Mouse (Mus musculus) spleen, postnatal 0 days (tissue): ENCODE data around the gene Man2b2. TPM values are rescaled to one million over a fixed set of nuclear protein-coding genes. Genes with fewer than 3 reads are reported as not detected.

ENCODE experiments used
- polyA plus RNA-seq: library from polyadenylated mRNA; unstranded; fragments of >200 nt; fragmentation: Nextera tagmentation; extraction: Ambion mirVana; gene quantifications from 2 replicates; pipeline ENCODE4 v1.2.1, GENCODE M21; 2015

Man2b2 gene
- 10.1 and 14.3 TPM in 2 replicates for polyA plus RNA-seq

GRCm38 (mm10) chr5:36829913-36830879, at the start of gene Man2b2:
Man2b2 (minus strand) TSS chr5:36830653.

DNA sequence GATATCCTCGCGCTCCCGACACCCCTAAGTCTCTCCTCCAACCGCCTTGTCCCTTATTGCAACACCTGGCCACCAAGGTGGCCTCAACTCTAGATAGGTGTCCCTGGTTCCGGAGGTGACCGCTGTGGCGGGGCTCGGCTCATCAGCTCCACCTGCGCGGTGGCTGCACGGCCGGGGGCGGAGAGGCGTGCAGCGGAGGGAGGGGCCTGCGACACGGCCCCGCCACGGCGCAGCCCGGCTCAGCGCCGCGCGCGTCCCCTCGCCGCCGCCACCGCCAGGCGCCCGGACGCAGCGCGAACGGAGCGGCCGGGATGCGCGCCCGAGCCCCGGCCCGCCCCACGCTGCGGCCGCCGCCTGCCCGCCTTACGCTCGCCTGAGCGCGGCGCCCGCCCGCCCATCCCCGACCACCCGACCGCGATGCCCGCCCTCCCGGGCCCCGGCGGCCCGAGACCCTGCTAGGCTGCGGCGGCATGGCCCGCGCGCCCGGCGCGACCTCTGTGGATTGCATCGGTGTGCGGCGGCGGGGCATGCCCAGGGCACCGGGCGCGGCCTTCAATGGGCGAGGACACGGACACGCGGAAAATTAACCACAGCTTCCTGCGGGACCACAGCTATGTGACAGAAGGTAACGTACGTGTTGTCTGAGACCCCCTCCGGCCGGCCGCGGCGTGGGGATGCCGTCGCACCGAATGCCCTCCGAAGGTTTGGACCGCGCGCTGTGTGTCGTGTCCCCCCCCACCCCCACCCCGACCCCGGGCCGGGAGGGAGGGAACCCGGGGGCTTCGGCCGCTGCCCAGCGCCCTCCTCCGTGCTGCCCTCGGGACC, 38.0 kb upstream of the Man2b2 start, which contains the start of gene Ppp2r2c:
Ppp2r2c (plus strand) TSS at position 248 of the 825 bp plus-strand sequence.

DNA sequence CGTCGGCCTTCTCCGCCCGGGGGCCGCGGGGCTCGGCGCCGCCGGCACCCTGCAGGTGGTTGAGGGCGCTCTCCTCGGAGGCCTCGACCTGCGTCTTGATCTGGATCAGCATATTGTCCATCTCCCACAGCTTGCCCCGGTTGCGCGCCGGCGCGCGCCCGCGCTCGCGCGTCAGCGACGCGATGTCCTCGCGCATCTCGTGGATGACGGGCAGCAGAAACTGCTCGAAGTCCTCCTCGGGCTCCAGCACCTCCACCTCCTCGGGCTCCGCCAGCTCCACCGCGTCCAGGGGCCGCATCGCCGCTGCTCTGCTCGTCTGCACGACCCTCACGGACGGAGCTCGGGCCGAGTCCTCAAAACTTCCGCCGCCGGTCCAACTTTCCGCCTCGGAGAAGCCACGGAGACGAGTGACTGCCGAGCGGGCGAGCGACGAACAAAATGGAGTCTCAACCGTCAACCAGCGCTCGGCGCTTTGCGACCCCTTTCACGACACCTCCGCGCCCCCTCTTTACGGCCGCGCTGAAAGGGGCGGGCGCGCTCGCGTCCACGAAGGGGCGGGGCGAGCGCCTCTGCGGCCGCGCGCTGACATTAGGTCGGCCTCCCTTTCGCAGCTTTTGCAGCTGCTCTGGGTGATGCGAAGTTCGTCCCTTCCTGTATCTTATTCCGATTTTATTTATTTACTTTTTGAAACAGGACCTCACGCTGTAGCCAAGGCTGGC, 34.0 kb downstream of the Man2b2 start, which contains the start of gene Mrfap1:
Mrfap1 (minus strand) TSS at position 477 of the 719 bp plus-strand sequence.

Other genes with a start within 250 kb of the Man2b2 start
- 12.5 and 14.9 TPM in 2 replicates for gene Tbc1d14, start 237.4 kb downstream of the Man2b2 start, polyA plus RNA-seq
- gene D5Ertd579e, start 134.6 kb downstream of the Man2b2 start, polyA plus RNA-seq = 24.1 and 26.3 TPM in 2 replicates
- gene Bloc1s4, start 82.0 kb downstream of the Man2b2 start, polyA plus RNA-seq = 21.6 and 22.2 TPM in 2 replicates
- 171 and 187 TPM in 2 replicates for gene Mrfap1, start 33.9 kb downstream of the Man2b2 start, polyA plus RNA-seq
- 0.02 TPM in 1 of 2 replicates, not detected in the other for gene Ppp2r2c, start 37.9 kb upstream of the Man2b2 start, polyA plus RNA-seq
- 1.3 TPM in 2 replicates for gene Wfs1, start 158.6 kb upstream of the Man2b2 start, polyA plus RNA-seq